Mouse (Mus musculus) G1E (cell line): Measurements from ENCODE around the gene Vax1.

Source experiments
- CTCF ChIP-seq: IDR thresholded peaks from 2 replicates; pipeline ENCODE4 v1.5.1; 2012; ENCODE audit warnings: low read depth, low read length, inconsistent platforms, mixed read lengths
- GATA1 ChIP-seq: IDR thresholded peaks from 2 replicates; pipeline ENCODE4 v1.6.1; 2012; ENCODE audit warnings: borderline replicate concordance, low read length, inconsistent platforms, mixed read lengths
- GATA2 ChIP-seq: IDR thresholded peaks from 2 replicates; pipeline ENCODE4 v1.6.1; 2012; ENCODE audit warnings: low read depth, low read length, inconsistent platforms, borderline replicate concordance
- POLR2AphosphoS5 ChIP-seq: IDR thresholded peaks from 2 replicates; pipeline ENCODE4 v1.6.1; 2012; ENCODE audit warnings: low read depth, low read length, inconsistent platforms; ENCODE audit not compliant: insufficient replicate concordance
- TAL1 ChIP-seq: conservative IDR thresholded peaks from 2 replicates; pipeline ENCODE4 v1.6.1; 2012; ENCODE audit warnings: low read depth, low read length, inconsistent platforms, mixed read lengths

GRCm38 (mm10) chr19:59190431-59191122, 20.7 kb upstream of the Vax1 start:
- TF ChIP-seq CTCF (no peak), GATA1 (no peak), GATA2 (no peak), TAL1 (no peak), POLR2AphosphoS5 (no peak)
